Mouse (Mus musculus) lung, postnatal 0 days (tissue): ENCODE results near the gene Klhl40. TPM values are rescaled to one million over a fixed set of nuclear protein-coding genes. Genes with fewer than 3 reads are reported as not detected.

Experiments used
- ATAC-seq: fragments of 200-750 bp; cut with Nextera tagmentation; 2 replicates; pipeline ENCODE4 v1.8.0; 2017; ENCODE audit warnings: moderate library complexity
- DNase-seq: peaks from one replicate; pipeline ENCODE4 v3.0.0-alpha.2; 2016; ENCODE audit warnings: low spot score
- H3K27ac ChIP-seq: fragments of 300-500 bp; sonication (generic); 2 replicates; pipeline ENCODE4 v1.5.1; 2014; ENCODE audit warnings: antibody characterized with exemption, mild to moderate bottlenecking, low read length, mixed read lengths
- H3K27me3 ChIP-seq: fragments of 300-500 bp; sonication (generic); replicated peaks from 2 replicates; pipeline ENCODE4 v1.6.1; 2014; ENCODE audit warnings: low read length, mixed read lengths; ENCODE audit not compliant: insufficient read depth
- H3K36me3 ChIP-seq: fragments of 300-500 bp; sonication (generic); 2 replicates; pipeline ENCODE4 v1.6.1; 2014; ENCODE audit warnings: low read length, mixed read lengths; ENCODE audit not compliant: insufficient read depth
- H3K4me1 ChIP-seq: fragments of 300-500 bp; sonication (generic); 2 replicates; pipeline ENCODE4 v1.6.1; 2014; ENCODE audit warnings: antibody characterized with exemption, low read depth, low read length, mixed read lengths; ENCODE audit not compliant: insufficient read depth
- H3K4me2 ChIP-seq: fragments of 300-500 bp; sonication (generic); replicated peaks from 2 replicates; pipeline ENCODE4 v1.6.1; 2014; ENCODE audit warnings: low read depth, mild to moderate bottlenecking, low read length, moderate library complexity, mixed read lengths
- H3K4me3 ChIP-seq: fragments of 300-500 bp; sonication (generic); 2 replicates; pipeline ENCODE4 v1.5.1; 2014; ENCODE audit warnings: low read depth, low read length
- H3K9ac ChIP-seq: fragments of 300-500 bp; sonication (generic); replicated peaks from 2 replicates; pipeline ENCODE4 v1.6.1; 2014; ENCODE audit warnings: low read depth, mild to moderate bottlenecking
- H3K9me3 ChIP-seq: fragments of 300-500 bp; sonication (generic); 2 replicates; pipeline ENCODE4 v1.6.1; 2016; ENCODE audit warnings: low read length, mixed read lengths
- CTCF ChIP-seq: IDR thresholded peaks from 2 replicates; pipeline ENCODE4 v1.5.1; 2016; ENCODE audit warnings: antibody characterized with exemption, mild to moderate bottlenecking
- EP300 ChIP-seq: IDR thresholded peaks from 2 replicates; pipeline ENCODE4 v1.6.1; 2016; ENCODE audit warnings: antibody characterized with exemption, mild to moderate bottlenecking, control low read depth
- WGBS: fragments of 180-500 bp; shearing (Covaris S2); extraction: QIAGEN DNeasy Blood & Tissue Kit; methylation state at CpG from one replicate; pipeline ENCODE4 v1.1.7; 2014; 5-methylcytosine and 5-hydroxymethylcytosine counted together
- polyA plus RNA-seq: library from polyadenylated mRNA; unstranded; fragments of >200 nt; fragmentation: Nextera tagmentation; extraction: Ambion mirVana; gene quantifications from 2 replicates; pipeline ENCODE4 v1.2.1, GENCODE M21; 2015

Gene Klhl40
- polyA plus RNA-seq, 1 experiment from 2014 or later = 0.05 TPM

DNA sequence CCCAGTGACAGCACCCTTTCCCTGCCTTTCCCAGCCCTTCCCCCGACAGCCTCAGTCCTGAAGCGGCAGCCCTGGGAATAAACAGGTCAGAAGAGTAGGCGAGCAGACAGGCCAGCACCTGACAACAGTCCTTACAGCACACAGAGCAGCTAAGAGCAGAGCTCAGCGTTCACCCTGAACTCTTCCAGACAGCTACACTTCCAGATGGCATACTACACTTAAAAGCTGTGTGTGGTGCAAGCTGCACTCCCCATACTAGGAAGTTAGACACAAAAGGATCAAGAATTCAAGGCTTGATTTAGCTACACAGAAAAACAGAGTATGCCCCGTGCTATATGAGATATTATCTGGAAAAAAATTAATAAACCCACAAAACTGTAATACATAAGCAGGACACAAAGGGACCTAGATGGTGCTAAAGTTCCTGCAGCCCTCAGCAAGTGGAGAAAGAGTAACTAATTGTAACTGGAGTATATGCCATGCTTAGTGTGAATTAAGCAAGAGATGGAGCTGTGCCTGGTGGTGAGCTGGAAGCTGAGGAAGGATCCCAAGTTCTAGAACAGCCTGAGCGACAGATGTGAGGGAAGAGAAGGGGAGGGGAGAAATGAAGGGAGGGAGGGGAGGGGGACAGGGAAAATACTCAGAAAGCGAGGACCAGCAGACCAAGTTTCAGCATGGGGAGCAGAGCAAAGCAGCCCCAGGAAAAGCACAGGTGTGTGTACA, 52.0 kb downstream of the Klhl40 start:
- Histone ChIP-seq H3K4me2 (no peak overlapping the region), H3K4me3 (no peak overlapping the region), H3K4me1 (no peaks in the 10 kb centered on the region), H3K9me3 (no peaks in the 10 kb centered on the region), H3K27ac (no peak overlapping the region), H3K9ac (no peak overlapping the region), H3K36me3 (no peaks in the 10 kb centered on the region), H3K27me3 (no peaks in the 10 kb centered on the region)
- WGBS = 52% methylated on average over 7 of the region's 7 CpGs
- TF ChIP-seq EP300 = no peak
- no peak for TF ChIP-seq CTCF
- DNase-seq (no peak), ATAC-seq (no peak)

- H3K36me3 ChIP-seq = no peaks in the 10 kb centered on the region
- ATAC-seq = no peak
- H3K4me3 ChIP-seq = no peak overlapping the region
- 68% methylated on average over 6 of the region's 6 CpGs for WGBS
- H3K9ac ChIP-seq = no peak overlapping the region
- no peaks in the 10 kb centered on the region for H3K27me3 ChIP-seq
- peak; percentile 47 for DNase-seq
- no peaks in the 10 kb centered on the region for H3K4me1 ChIP-seq
- no peak overlapping the region for H3K27ac ChIP-seq
- no peaks in the 10 kb centered on the region for H3K9me3 ChIP-seq
- H3K4me2 ChIP-seq = no peak overlapping the region
- TF ChIP-seq CTCF (peak; percentile 68), EP300 (no peak)
These were observed 53.0 kb downstream of the Klhl40 start for GRCm38 (mm10) chr9:121830243-121830955.

- no peak overlapping the region for H3K9ac ChIP-seq
- TF ChIP-seq CTCF = peak; percentile 89
- TF ChIP-seq EP300 = no peak
- peak; percentile 85 for DNase-seq
- no peaks in the 10 kb centered on the region for H3K9me3 ChIP-seq
- no peaks in the 10 kb centered on the region for H3K4me1 ChIP-seq
- H3K4me2 ChIP-seq = no peak overlapping the region
- H3K27ac ChIP-seq = no peak overlapping the region
- H3K27me3 ChIP-seq = no peaks in the 10 kb centered on the region
- 26% methylated on average over 6 of the region's 6 CpGs for WGBS
- peak; percentile 49 for ATAC-seq
- H3K36me3 ChIP-seq = no peaks in the 10 kb centered on the region
- H3K4me3 ChIP-seq = no peak overlapping the region
These were observed 53.5 kb downstream of the Klhl40 start for GRCm38 (mm10) chr9:121830956-121831293.

Other genes with a start within 250 kb of the Klhl40 start
- gene Lyzl4, start 135.5 kb upstream of the Klhl40 start, polyA plus RNA-seq = not detected in 2 replicates
- gene Vipr1, start 134.9 kb upstream of the Klhl40 start, polyA plus RNA-seq = 0.20 and 0.29 TPM in 2 replicates
- gene Sec22c, start 72.1 kb upstream of the Klhl40 start, polyA plus RNA-seq = 6.1 and 7.7 TPM in 2 replicates
- 79.7 and 104 TPM in 2 replicates for gene Ss18l2, start 67.3 kb upstream of the Klhl40 start, polyA plus RNA-seq
- gene Nktr, start 58.4 kb upstream of the Klhl40 start, polyA plus RNA-seq = 43.6 and 51.3 TPM in 2 replicates
- gene Zfp651, start 18.3 kb upstream of the Klhl40 start, polyA plus RNA-seq = 10.7 and 11.2 TPM in 2 replicates
- 0.73 and 1.0 TPM in 2 replicates for gene Hhatl, start 14.9 kb downstream of the Klhl40 start, polyA plus RNA-seq
- gene Ccdc13, start 61.9 kb downstream of the Klhl40 start, polyA plus RNA-seq = 1.8 and 2.0 TPM in 2 replicates
- 164 and 206 TPM in 2 replicates for gene Higd1a, start 80.8 kb downstream of the Klhl40 start, polyA plus RNA-seq
- gene Ackr2, start 120.7 kb downstream of the Klhl40 start, polyA plus RNA-seq = 14.8 and 16.2 TPM in 2 replicates
- gene Cyp8b1, start 138.7 kb downstream of the Klhl40 start, polyA plus RNA-seq = 0.10 and 0.18 TPM in 2 replicates
- gene Fam198a, start 173.4 kb downstream of the Klhl40 start, polyA plus RNA-seq = 1.6 and 3.0 TPM in 2 replicates
- gene Pomgnt2, start 219.5 kb downstream of the Klhl40 start, polyA plus RNA-seq = 4.3 and 5.6 TPM in 2 replicates